Mouse (Mus musculus) thymus, adult 2 months (tissue): ENCODE measurements around the gene Tmem175.

Experiments
- CTCF ChIP-seq: fragments of 200-500 bp; IDR thresholded peaks from 2 replicates; pipeline ENCODE4 v1.5.1; 2012; ENCODE audit warnings: mild to moderate bottlenecking, control low read depth, low read length, moderate library complexity, borderline replicate concordance; ENCODE audit not compliant: control insufficient read depth, poor library complexity, insufficient read depth; ENCODE audit errors: extremely low read depth
- POLR2A ChIP-seq: fragments of 200-500 bp; IDR thresholded peaks from 2 replicates; pipeline ENCODE4 v1.6.1; 2012; ENCODE audit warnings: mild to moderate bottlenecking, low read length, control low read depth, moderate library complexity; ENCODE audit not compliant: control insufficient read depth, poor library complexity, insufficient read depth; ENCODE audit errors: extremely low read depth

DNA sequence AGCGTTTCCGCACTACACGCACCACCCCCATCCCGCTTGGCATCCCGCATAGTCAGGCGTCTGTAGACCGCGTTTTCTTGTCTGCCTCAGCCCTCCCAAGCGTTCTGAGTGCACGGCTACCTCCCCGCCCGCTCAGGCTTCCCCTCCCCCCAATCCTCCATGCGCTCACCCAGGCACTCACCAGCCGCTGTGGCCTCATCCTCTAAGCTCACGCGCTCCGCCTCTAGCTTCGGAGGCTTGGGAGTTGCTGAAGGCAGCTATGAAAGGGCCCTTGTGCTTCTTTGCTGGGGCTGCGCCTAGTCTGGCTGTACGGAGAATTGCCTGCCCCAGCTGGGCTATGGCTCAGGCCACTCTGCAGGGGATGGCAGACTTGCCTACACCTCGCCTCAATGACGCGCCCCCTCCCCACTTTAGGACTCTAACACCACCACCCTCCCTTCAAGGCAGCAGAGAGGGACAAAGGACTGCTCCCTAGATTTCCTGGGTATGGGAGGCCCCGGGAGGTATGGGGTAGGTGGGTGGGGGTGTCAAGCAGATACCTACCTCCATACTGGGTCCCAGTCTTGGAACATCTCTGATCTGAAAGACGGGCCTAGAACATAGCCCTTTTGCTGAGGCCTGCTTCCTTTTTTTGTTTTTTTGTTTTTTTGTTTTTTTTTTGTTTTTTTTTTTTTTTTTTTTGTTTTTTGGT is 48.2 kb downstream of the Tmem175 start:
- TF ChIP-seq POLR2A (no peak), CTCF (no peak)
